Mouse (Mus musculus) embryonic fibroblast, embryonic 13.5 days (primary cell): ENCODE measurements around the gene Gm12184.

Source experiments
- CTCF ChIP-seq: IDR thresholded peaks from 2 replicates; pipeline ENCODE4 v1.5.1; 2011; ENCODE audit warnings: mild to moderate bottlenecking, control low read depth, low read length, moderate library complexity, borderline replicate concordance; ENCODE audit not compliant: insufficient read depth
- POLR2A ChIP-seq: IDR thresholded peaks from 2 replicates; pipeline ENCODE4 v1.6.1; 2011; ENCODE audit warnings: low read depth, mild to moderate bottlenecking, control low read depth, low read length, moderate library complexity

GRCm38 (mm10) chr11:48799921-48800701 lies 26.3 kb downstream of the Gm12184 start, which contains the start of gene Rack1:
- TF ChIP-seq CTCF (no peak), POLR2A (peak; percentile 93)
